Mouse (Mus musculus) neural tube, embryonic 14.5 days (tissue): ENCODE results near the gene Gm13271. TPM values are rescaled to one million over a fixed set of nuclear protein-coding genes. Genes with fewer than 3 reads are reported as not detected.
"Not testable (repeated sequence)": the region's sequence is repeated elsewhere in the genome, so short reads cannot be mapped to it uniquely, and the experiment has no call there.

ENCODE experiments used
- ATAC-seq: fragments of 200-750 bp; cut with Nextera tagmentation; 2 replicates; pipeline ENCODE4 v1.8.0; 2017; ENCODE audit warnings: low read depth, mild to moderate bottlenecking, moderate TSS enrichment, moderate library complexity
- H3K27ac ChIP-seq: fragments of 300-500 bp; sonication (generic); 2 replicates; pipeline ENCODE4 v1.5.1; 2014; ENCODE audit warnings: low read depth, mild to moderate bottlenecking, control low read depth, low read length, moderate library complexity, mixed read lengths
- H3K27me3 ChIP-seq: fragments of 300-500 bp; sonication (generic); 2 replicates; pipeline ENCODE4 v1.6.1; 2014; ENCODE audit warnings: low read length; ENCODE audit not compliant: control insufficient read depth, insufficient read depth
- H3K36me3 ChIP-seq: fragments of 300-500 bp; sonication (generic); 2 replicates; pipeline ENCODE4 v1.6.1; 2014; ENCODE audit warnings: low read length, mixed read lengths; ENCODE audit not compliant: control insufficient read depth, insufficient read depth
- H3K4me1 ChIP-seq: fragments of 300-500 bp; sonication (generic); 2 replicates; pipeline ENCODE4 v1.6.1; 2014; ENCODE audit warnings: low read length; ENCODE audit not compliant: control insufficient read depth, insufficient read depth
- H3K4me2 ChIP-seq: fragments of 300-500 bp; sonication (generic); 2 replicates; pipeline ENCODE4 v1.6.1; 2014; ENCODE audit warnings: mild to moderate bottlenecking, low read depth, low read length, control low read depth
- H3K4me3 ChIP-seq: fragments of 300-500 bp; sonication (generic); 2 replicates; pipeline ENCODE4 v1.5.1; 2014; ENCODE audit warnings: low read depth, low read length, control low read depth, mixed read lengths
- H3K9ac ChIP-seq: fragments of 300-500 bp; sonication (generic); replicated peaks from 2 replicates; pipeline ENCODE4 v1.6.1; 2014; ENCODE audit warnings: low read depth, mild to moderate bottlenecking, control low read depth, low read length, mixed read lengths
- H3K9me3 ChIP-seq: fragments of 300-500 bp; sonication (generic); 2 replicates; pipeline ENCODE4 v1.6.1; 2016; ENCODE audit warnings: low read length; ENCODE audit not compliant: control insufficient read depth
- WGBS: fragments of 180-500 bp; shearing (Covaris S2); extraction: QIAGEN DNeasy Blood & Tissue Kit; methylation state at CpG from one replicate; pipeline ENCODE4 v1.1.7; 2014; 5-methylcytosine and 5-hydroxymethylcytosine counted together
- polyA plus RNA-seq: library from polyadenylated mRNA; unstranded; fragments of >200 nt; fragmentation: Nextera tagmentation; extraction: Ambion mirVana; gene quantifications from 2 replicates; pipeline ENCODE4 v1.2.1, GENCODE M21; 2014

Gm13271 gene
- polyA plus RNA-seq, 1 experiment from 2014 or later = not detected

DNA sequence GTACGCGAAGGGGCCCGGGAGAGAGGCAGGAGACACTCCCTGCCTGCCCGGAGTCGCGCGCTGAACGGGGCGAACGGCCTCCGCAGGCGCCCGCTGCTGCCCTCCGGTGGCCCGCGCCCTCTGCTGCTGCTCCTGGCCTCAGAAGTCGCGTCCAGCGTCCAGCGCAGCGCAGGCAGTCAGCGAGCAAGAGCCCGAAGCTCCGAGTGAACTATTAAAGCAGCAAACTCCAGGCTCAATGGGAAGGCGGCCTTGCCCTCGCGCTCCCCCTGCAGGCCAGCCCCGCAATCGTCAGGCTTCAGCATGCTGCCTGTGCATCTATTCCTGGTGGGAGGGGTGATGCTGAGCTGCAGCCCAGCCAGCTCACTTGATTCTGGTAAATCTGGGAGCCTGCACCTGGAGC is 24.9 kb downstream of the Gm13271 start, which contains the start of gene Gm13272:
TSS of gene Gm13272 (plus strand) at position 301 of the 400 bp plus-strand sequence.
- not testable (repeated sequence) for H3K27ac ChIP-seq, H3K4me1 ChIP-seq, H3K4me3 ChIP-seq, H3K4me2 ChIP-seq, ATAC-seq, H3K36me3 ChIP-seq, H3K9me3 ChIP-seq, H3K9ac ChIP-seq, H3K27me3 ChIP-seq
- WGBS = no CpG with 5 or more reads among the region's 29 CpGs

DNA sequence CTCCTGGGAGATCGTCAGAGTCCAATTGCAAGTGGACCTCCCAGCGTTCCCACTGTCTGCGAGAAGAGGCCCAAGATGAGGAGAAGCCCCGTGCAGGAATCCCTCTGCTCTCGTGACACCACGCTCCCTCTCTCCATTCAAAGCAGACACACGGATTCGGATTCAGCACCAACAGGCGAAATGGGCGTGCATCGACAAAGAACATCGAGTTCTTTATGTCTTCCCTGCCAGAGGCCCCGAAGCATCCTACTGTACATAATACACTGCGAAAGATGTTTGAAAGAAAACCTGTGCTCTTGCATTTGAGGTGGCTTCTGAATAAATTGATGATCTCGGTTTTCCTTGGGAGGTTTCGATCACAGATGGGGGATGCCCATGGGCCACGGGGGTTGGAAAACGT is 25.7 kb downstream of the Gm13271 start:
- H3K9ac ChIP-seq, H3K4me1 ChIP-seq, H3K9me3 ChIP-seq, H3K4me2 ChIP-seq, H3K4me3 ChIP-seq, ATAC-seq, H3K27me3 ChIP-seq, H3K36me3 ChIP-seq, H3K27ac ChIP-seq: not testable (repeated sequence)
- 48% methylated on average over 15 of the region's 18 CpGs for WGBS

DNA sequence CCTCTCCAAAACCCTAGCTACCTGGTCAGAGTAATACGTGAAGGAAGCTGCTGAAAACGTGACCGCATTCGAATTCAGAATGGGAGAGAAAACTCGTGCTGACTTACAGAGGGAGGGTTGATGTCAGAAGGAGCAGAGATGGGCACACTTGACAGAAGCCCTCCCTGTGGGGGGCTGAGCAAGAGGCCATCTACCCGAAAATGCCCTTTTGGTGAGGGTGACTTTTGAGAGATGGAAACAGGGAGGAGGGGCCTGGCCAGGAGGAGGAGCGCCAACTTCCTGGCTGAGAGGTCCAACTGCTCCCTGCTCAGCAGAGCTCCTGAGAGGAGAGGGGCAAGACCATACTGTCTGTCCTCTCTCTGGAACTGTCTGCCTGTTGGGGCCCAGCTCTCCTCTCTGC is 27.2 kb downstream of the Gm13271 start, which contains the start of gene Ifnz:
TSS of gene Ifnz (plus strand) at position 301 of the 400 bp plus-strand sequence.
- 9% methylated on average over 1 of the region's 7 CpGs for WGBS
- H3K4me1 ChIP-seq, ATAC-seq, H3K4me3 ChIP-seq, H3K9me3 ChIP-seq, H3K36me3 ChIP-seq, H3K27ac ChIP-seq, H3K27me3 ChIP-seq, H3K4me2 ChIP-seq, H3K9ac ChIP-seq: not testable (repeated sequence)

DNA sequence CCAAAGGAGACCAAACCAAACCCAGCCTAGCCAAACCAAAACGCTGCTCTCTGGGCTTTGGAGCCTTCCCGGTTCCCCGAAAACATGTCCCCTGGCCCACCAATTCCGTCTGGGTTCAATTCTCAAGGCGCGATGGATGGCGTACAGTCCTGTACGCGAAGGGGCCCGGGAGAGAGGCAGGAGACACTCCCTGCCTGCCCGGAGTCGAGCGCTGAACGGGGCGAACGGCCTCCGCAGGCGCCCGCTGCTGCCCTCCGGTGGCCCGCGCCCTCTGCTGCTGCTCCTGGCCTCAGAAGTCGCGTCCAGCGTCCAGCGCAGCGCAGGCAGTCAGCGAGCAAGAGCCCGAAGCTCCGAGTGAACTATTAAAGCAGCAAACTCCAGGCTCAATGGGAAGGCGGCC is 27.7 kb downstream of the Gm13271 start:
- H3K27ac ChIP-seq, H3K9ac ChIP-seq, H3K27me3 ChIP-seq, H3K4me1 ChIP-seq, H3K9me3 ChIP-seq, H3K4me2 ChIP-seq, H3K4me3 ChIP-seq, ATAC-seq, H3K36me3 ChIP-seq: not testable (repeated sequence)
- 0% methylated on average over 4 of the region's 31 CpGs for WGBS

DNA sequence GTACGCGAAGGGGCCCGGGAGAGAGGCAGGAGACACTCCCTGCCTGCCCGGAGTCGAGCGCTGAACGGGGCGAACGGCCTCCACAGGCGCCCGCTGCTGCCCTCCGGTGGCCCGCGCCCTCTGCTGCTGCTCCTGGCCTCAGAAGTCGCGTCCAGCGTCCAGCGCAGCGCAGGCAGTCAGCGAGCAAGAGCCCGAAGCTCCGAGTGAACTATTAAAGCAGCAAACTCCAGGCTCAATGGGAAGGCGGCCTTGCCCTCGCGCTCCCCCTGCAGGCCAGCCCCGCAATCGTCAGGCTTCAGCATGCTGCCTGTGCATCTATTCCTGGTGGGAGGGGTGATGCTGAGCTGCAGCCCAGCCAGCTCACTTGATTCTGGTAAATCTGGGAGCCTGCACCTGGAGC is 30.7 kb downstream of the Gm13271 start, which contains the start of gene Gm13276:
TSS of gene Gm13276 (plus strand) at position 301 of the 400 bp plus-strand sequence.
- H3K4me1 ChIP-seq, H3K27me3 ChIP-seq, H3K4me3 ChIP-seq, H3K27ac ChIP-seq, H3K36me3 ChIP-seq, H3K4me2 ChIP-seq, ATAC-seq, H3K9me3 ChIP-seq, H3K9ac ChIP-seq: not testable (repeated sequence)
- WGBS = no CpG with 5 or more reads among the region's 27 CpGs

DNA sequence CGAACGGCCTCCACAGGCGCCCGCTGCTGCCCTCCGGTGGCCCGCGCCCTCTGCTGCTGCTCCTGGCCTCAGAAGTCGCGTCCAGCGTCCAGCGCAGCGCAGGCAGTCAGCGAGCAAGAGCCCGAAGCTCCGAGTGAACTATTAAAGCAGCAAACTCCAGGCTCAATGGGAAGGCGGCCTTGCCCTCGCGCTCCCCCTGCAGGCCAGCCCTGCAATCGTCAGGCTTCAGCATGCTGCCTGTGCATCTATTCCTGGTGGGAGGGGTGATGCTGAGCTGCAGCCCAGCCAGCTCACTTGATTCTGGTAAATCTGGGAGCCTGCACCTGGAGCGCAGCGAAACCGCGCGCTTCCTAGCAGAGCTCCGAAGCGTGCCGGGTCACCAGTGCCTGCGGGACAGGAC is 33.7 kb downstream of the Gm13271 start, which contains the start of gene Gm13277:
TSS of gene Gm13277 (plus strand) at position 231 of the 400 bp plus-strand sequence.
- not testable (repeated sequence) for H3K4me3 ChIP-seq, H3K9ac ChIP-seq, H3K36me3 ChIP-seq, H3K4me2 ChIP-seq, H3K27ac ChIP-seq, H3K9me3 ChIP-seq, H3K4me1 ChIP-seq, H3K27me3 ChIP-seq, ATAC-seq
- WGBS = 0% methylated on average over 1 of the region's 28 CpGs

DNA sequence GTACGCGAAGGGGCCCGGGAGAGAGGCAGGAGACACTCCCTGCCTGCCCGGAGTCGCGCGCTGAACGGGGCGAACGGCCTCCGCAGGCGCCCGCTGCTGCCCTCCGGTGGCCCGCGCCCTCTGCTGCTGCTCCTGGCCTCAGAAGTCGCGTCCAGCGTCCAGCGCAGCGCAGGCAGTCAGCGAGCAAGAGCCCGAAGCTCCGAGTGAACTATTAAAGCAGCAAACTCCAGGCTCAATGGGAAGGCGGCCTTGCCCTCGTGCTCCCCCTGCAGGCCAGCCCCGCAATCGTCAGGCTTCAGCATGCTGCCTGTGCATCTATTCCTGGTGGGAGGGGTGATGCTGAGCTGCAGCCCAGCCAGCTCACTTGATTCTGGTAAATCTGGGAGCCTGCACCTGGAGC is 36.6 kb downstream of the Gm13271 start, which contains the start of gene Gm13278:
TSS of gene Gm13278 (plus strand) at position 301 of the 400 bp plus-strand sequence.
- no CpG with 5 or more reads among the region's 28 CpGs for WGBS
- not testable (repeated sequence) for H3K27ac ChIP-seq, H3K9me3 ChIP-seq, ATAC-seq, H3K36me3 ChIP-seq, H3K27me3 ChIP-seq, H3K4me1 ChIP-seq, H3K4me2 ChIP-seq, H3K9ac ChIP-seq, H3K4me3 ChIP-seq

DNA sequence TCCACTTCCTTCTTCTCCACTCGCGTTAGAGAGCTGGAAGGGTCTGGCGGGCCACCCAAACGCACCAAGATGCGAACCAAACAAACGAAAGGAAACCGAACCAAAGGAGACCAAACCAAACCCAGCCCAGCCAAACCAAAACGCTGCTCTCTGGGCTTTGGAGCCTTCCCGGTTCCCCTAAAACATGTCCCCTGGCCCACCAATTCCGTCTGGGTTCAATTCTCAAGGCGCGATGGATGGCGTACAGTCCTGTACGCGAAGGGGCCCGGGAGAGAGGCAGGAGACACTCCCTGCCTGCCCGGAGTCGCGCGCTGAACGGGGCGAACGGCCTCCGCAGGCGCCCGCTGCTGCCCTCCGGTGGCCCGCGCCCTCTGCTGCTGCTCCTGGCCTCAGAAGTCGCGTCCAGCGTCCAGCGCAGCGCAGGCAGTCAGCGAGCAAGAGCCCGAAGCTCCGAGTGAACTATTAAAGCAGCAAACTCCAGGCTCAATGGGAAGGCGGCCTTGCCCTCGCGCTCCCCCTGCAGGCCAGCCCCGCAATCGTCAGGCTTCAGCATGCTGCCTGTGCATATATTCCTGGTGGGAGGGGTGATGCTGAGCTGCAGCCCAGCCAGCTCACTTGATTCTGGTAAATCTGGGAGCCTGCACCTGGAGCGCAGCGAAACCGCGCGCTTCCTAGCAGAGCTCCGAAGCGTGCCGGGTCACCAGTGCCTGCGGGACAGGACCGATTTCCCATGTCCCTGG is 39.4 kb downstream of the Gm13271 start, which contains the start of gene Gm13275:
TSS of gene Gm13275 (plus strand) at position 552 of the 740 bp plus-strand sequence.
- not testable (repeated sequence) for H3K4me2 ChIP-seq, H3K36me3 ChIP-seq, H3K4me1 ChIP-seq, H3K4me3 ChIP-seq, H3K9me3 ChIP-seq, ATAC-seq, H3K9ac ChIP-seq, H3K27ac ChIP-seq, H3K27me3 ChIP-seq
- WGBS = 2% methylated on average over 5 of the region's 52 CpGs

DNA sequence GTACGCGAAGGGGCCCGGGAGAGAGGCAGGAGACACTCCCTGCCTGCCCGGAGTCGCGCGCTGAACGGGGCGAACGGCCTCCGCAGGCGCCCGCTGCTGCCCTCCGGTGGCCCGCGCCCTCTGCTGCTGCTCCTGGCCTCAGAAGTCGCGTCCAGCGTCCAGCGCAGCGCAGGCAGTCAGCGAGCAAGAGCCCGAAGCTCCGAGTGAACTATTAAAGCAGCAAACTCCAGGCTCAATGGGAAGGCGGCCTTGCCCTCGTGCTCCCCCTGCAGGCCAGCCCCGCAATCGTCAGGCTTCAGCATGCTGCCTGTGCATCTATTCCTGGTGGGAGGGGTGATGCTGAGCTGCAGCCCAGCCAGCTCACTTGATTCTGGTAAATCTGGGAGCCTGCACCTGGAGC is 42.4 kb downstream of the Gm13271 start, which contains the start of gene Gm13279:
TSS of gene Gm13279 (plus strand) at position 301 of the 400 bp plus-strand sequence.
- H3K4me3 ChIP-seq, H3K27ac ChIP-seq, H3K36me3 ChIP-seq, H3K4me1 ChIP-seq, H3K9me3 ChIP-seq, H3K9ac ChIP-seq, ATAC-seq, H3K4me2 ChIP-seq, H3K27me3 ChIP-seq: not testable (repeated sequence)
- no CpG with 5 or more reads among the region's 28 CpGs for WGBS
